Mouse (Mus musculus) kidney, adult 2 months (tissue): ENCODE results near the gene Chst8. TPM values are rescaled to one million over a fixed set of nuclear protein-coding genes. Genes with fewer than 3 reads are reported as not detected.
A peak's percentile ranks its signal among the peaks of the same experiment; 100 is the strongest.

Experiments used
- DNase-seq: peaks from one replicate; pipeline ENCODE4 v3.0.0; 2021
- H3K27ac ChIP-seq: fragments of 200-500 bp; 2 replicates; pipeline ENCODE4 v1.5.1; 2012; ENCODE audit warnings: low read depth, low read length, control low read depth, inconsistent platforms; ENCODE audit not compliant: insufficient read depth
- H3K27me3 ChIP-seq: fragments of 200-500 bp; replicated peaks from 2 replicates; pipeline ENCODE4 v1.6.1; 2012; ENCODE audit warnings: mild to moderate bottlenecking, moderate library complexity, low read length, inconsistent platforms; ENCODE audit not compliant: control insufficient read depth, insufficient read depth
- H3K36me3 ChIP-seq: fragments of 200-500 bp; 2 replicates; pipeline ENCODE4 v1.6.1; 2012; ENCODE audit warnings: mild to moderate bottlenecking, moderate library complexity, low read length, inconsistent platforms; ENCODE audit not compliant: control insufficient read depth, insufficient read depth
- H3K4me1 ChIP-seq: fragments of 200-500 bp; 2 replicates; pipeline ENCODE4 v1.6.1; 2011; ENCODE audit warnings: low read length; ENCODE audit not compliant: control insufficient read depth, insufficient read depth
- H3K4me3 ChIP-seq: fragments of 200-500 bp; 2 replicates; pipeline ENCODE4 v1.5.1; 2011; ENCODE audit warnings: mild to moderate bottlenecking, low read depth, low read length, control low read depth; ENCODE audit not compliant: insufficient read depth
- CTCF ChIP-seq: fragments of 200-500 bp; conservative IDR thresholded peaks from 2 replicates; pipeline ENCODE4 v1.5.1; 2011; ENCODE audit warnings: low read depth, mild to moderate bottlenecking, control low read depth, low read length, moderate library complexity, mixed read lengths; ENCODE audit not compliant: insufficient read depth, insufficient read length
- POLR2A ChIP-seq: fragments of 200-500 bp; IDR thresholded peaks from one replicate; pipeline ENCODE4 v1.6.1; 2011; ENCODE audit warnings: low read depth, low read length, control low read depth
- WGBS: fragments of 180-500 bp; shearing (Covaris S2); methylation state at CpG from one replicate; pipeline ENCODE4 v1.1.7; 2018; 5-methylcytosine and 5-hydroxymethylcytosine counted together
- polyA plus RNA-seq: library from polyadenylated mRNA; depleted of rRNA; stranded (reverse); fragments of >200 nt; gene quantifications from 2 replicates; pipeline ENCODE4 v1.2.3, GENCODE M21; 2012

Gene Chst8
- polyA plus RNA-seq, 1 experiment, result 8.3 TPM

DNA sequence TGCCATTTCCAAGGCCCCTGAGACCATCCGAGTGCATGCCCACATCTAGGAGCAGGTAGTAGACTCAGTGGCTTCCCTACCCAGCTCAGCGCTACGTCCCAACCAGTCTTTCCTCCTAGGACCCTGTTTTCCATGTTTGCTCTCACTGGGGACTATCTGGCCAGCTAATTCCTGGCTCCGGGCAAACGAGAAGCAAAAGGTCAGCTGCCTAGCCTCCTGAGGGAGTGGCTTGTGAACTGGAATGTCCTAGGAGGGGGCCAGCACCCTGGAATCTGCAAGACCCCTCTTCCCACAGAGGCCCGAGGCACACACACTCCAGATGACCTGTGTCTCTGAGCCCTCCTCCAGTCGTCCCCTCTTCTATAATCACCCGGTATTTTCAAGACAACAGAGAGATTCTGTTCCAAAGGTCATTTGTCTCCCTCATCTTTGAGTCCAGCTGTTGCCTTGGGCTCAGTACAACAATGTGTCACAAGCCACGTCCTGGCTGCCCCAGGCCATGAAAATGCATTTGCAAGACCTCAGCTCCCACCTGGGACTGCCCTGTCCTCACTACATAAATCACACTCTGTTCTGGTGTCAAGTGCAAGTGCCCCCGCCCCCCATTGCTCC is 60.3 kb downstream of the Chst8 start:
- 43% methylated on average over 10 of the region's 10 CpGs for WGBS
- Histone ChIP-seq H3K27me3 (no peaks in the 10 kb centered on the region), H3K36me3 (no peaks in the 10 kb centered on the region), H3K4me1 (peaks cover 3% of the 10 kb centered on the region; the same call in 1 of the 2 replicates), H3K4me3 (no peak overlapping the region), H3K27ac (no peak overlapping the region)
- TF ChIP-seq CTCF, result no peak
- no peak for TF ChIP-seq POLR2A
- peak; percentile 20 for DNase-seq

DNA sequence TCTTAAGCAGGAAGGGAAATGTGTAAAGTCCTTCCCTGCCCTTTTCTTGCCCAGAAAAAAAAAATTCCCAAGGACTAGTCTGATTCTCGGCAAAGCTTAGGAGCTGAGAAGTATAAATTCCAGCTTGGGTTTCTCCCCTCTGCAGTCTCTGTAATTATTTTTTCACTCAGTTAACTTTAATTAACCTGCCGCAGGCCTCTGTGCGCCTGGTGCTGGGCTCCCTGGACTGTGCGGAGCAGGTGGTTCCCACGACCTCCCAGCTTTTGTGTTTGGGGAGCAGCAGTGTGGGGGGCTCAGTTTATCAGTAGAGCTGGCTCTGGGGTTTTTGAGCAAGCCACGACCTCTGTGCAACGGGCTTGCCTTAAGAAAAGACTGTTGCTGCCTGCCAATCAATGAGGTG is 62.2 kb downstream of the Chst8 start:
- DNase-seq, result no peak
- 45% methylated on average over 7 of the region's 7 CpGs for WGBS
- no peak overlapping the region for H3K27ac ChIP-seq

GRCm38 (mm10) chr7:34749753-34750152 is 62.8 kb downstream of the Chst8 start:
- peak; percentile 38 for DNase-seq
- TF ChIP-seq POLR2A (no peak), CTCF (peak; percentile 55)
- H3K4me1 ChIP-seq, result peaks cover 3% of the 10 kb centered on the region; the same call in 1 of the 2 replicates
- H3K36me3 ChIP-seq, result no peaks in the 10 kb centered on the region
- no peak overlapping the region for H3K4me3 ChIP-seq
- WGBS, result 65% methylated on average over 3 of the region's 3 CpGs
- H3K27me3 ChIP-seq, result no peaks in the 10 kb centered on the region
- H3K27ac ChIP-seq, result no peak overlapping the region

More for the DNA sequence above, 62.2 kb downstream of the Chst8 start:
- TF ChIP-seq CTCF (no peak), POLR2A (no peak)
- H3K4me1 ChIP-seq, result peaks cover 3% of the 10 kb centered on the region; the same call in 1 of the 2 replicates
- no peaks in the 10 kb centered on the region for H3K36me3 ChIP-seq
- H3K27me3 ChIP-seq, result no peaks in the 10 kb centered on the region
- no peak overlapping the region for H3K4me3 ChIP-seq

GRCm38 (mm10) chr7:34748501-34748900 is 64.0 kb downstream of the Chst8 start:
- 78% methylated on average over 4 of the region's 4 CpGs for WGBS
- Histone ChIP-seq H3K4me1 (peaks cover 3% of the 10 kb centered on the region; the same call in 1 of the 2 replicates), H3K4me3 (no peak overlapping the region), H3K27me3 (no peaks in the 10 kb centered on the region), H3K36me3 (no peaks in the 10 kb centered on the region), H3K27ac (no peak overlapping the region)
- TF ChIP-seq POLR2A, result no peak
- TF ChIP-seq CTCF, result no peak
- no peak for DNase-seq

DNA sequence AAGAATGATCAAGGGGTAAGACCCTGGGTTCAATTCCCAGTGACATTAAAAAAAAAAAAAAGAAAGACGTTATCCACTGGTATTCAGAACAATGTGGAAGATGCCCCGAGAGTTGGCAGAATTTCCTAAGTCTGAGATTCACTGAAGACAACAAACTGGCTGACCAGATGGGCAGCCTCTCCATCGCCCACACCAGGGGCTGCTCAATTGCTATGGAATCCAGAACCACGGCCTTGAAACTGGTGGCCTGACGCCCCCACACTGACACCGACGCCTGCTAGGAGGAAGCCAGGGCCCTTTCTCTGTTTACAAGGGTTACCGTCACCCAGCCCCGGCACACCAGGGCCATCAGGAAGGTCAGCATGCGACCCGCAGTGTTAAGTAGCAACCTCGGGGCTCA is 64.8 kb downstream of the Chst8 start:
- Histone ChIP-seq H3K27ac (no peak overlapping the region), H3K4me3 (no peak overlapping the region), H3K27me3 (no peaks in the 10 kb centered on the region), H3K4me1 (peaks cover 3% of the 10 kb centered on the region; the same call in 1 of the 2 replicates), H3K36me3 (no peaks in the 10 kb centered on the region)
- DNase-seq, result no peak
- TF ChIP-seq CTCF (no peak), POLR2A (no peak)
- 68% methylated on average over 12 of the region's 12 CpGs for WGBS

DNA sequence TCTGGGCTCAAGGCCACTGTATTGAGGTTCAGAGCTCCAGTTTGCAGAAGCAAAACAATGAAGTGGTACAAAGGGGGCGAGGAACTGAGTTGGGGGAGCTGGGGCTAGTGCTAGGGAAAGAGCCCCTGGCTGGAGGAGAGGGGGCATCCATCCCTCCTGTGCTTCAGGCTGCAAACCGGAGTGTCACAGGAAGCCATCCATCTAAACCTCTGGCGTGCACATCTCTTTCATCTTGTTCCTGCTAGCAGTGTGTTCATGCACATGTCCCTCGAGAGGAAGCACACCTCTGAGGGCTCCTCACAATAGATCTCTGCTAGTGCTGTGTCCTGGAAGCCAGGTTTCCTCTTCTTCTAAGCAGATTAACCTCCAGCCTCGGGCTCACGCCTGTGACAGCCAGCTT is 65.9 kb downstream of the Chst8 start:
- Histone ChIP-seq H3K27me3 (no peaks in the 10 kb centered on the region), H3K27ac (peak overlapping the region; percentile 32), H3K36me3 (no peaks in the 10 kb centered on the region), H3K4me3 (no peak overlapping the region), H3K4me1 (no peaks in the 10 kb centered on the region)
- WGBS, result 57% methylated on average over 6 of the region's 6 CpGs
- no peak for TF ChIP-seq POLR2A
- no peak for TF ChIP-seq CTCF
- DNase-seq, result peak; percentile 28

- H3K4me1 ChIP-seq, result no peaks in the 10 kb centered on the region
- no peaks in the 10 kb centered on the region for H3K27me3 ChIP-seq
- H3K4me3 ChIP-seq, result no peak overlapping the region
- no peaks in the 10 kb centered on the region for H3K36me3 ChIP-seq
- peak; percentile 77 for DNase-seq
- H3K27ac ChIP-seq, result peak overlapping the region; percentile 32
- TF ChIP-seq POLR2A (no peak), CTCF (no peak)
- WGBS, result 59% methylated on average over 9 of the region's 9 CpGs
Observed at GRCm38 (mm10) chr7:34746165-34746564, 66.3 kb downstream of the Chst8 start.
